In genomic region chr12:113207737-113208136, GRCm38 (mm10) we compare ENCODE assay signal across 15 mouse cellular contexts.
"Had no signal": no experiment of that assay in that cellular context is flagged by ENCODE, and none has a peak within 500 bp of the region (broad histone marks: within the 10 kb centered on the region; RNA-seq: fewer than 3 reads in every experiment).

No protein-coding gene starts in this region.

- H3K9me3 ChIP-seq: limb, embryonic 10.5 days; liver, embryonic 15.5 days; neural tube, embryonic 13.5 days; stomach, embryonic 15.5 days had no signal

- H3K4me2 ChIP-seq: liver, embryonic 11.5 days; liver, embryonic 15.5 days; neural tube, embryonic 13.5 days; stomach, embryonic 15.5 days had no signal

- DNase-seq: kidney, postnatal 10 days; kidney, postnatal 4 days; lung, adult 2 months; lung, postnatal 36 days; midbrain, embryonic 14.5 days; retina, postnatal 1 day; right cerebral cortex, postnatal 4 days; spleen, adult 18-20 months; thymus, adult 2 months; thymus, postnatal 25 days had no signal

- H3K36me3 ChIP-seq: limb, embryonic 10.5 days; liver, embryonic 15.5 days; neural tube, embryonic 13.5 days; stomach, embryonic 15.5 days had no signal

- H3K27me3 ChIP-seq: liver, embryonic 15.5 days; neural tube, embryonic 13.5 days; stomach, embryonic 15.5 days had no signal

- H3K4me1 ChIP-seq: limb, embryonic 10.5 days; liver, embryonic 15.5 days; neural tube, embryonic 13.5 days; stomach, embryonic 15.5 days had no signal

- H3K9ac ChIP-seq: liver, embryonic 15.5 days; neural tube, embryonic 13.5 days; stomach, embryonic 15.5 days had no signal

- H3K4me3 ChIP-seq: limb, embryonic 10.5 days; liver, embryonic 15.5 days; neural tube, embryonic 13.5 days; stomach, embryonic 15.5 days had no signal

- H3K27ac ChIP-seq: limb, embryonic 10.5 days; liver, embryonic 15.5 days; neural tube, embryonic 13.5 days; stomach, embryonic 15.5 days had no signal
